Mouse (Mus musculus): ENCODE results near the gene Tstd3. TPM values are rescaled to one million over a fixed set of nuclear protein-coding genes. Genes with fewer than 3 reads are reported as not detected.

Tstd3 gene
- total and polyA plus RNA-seq, 3 experiments, result 24.6 to 51.0 (median 39.9) TPM

GRCm38 (mm10) chr4:21801620-21802019 is 34.6 kb upstream of the Tstd3 start:
- in situ Hi-C loops (cut with MboI; ENCODE audit: low pct_ligation_motif_present, low pct_unique_long_range_greater_than_20kb, low sequenced_read_pairs) (no loop called here), dilution Hi-C loops (cut with MboI; ENCODE audit: extremely low pct_ligation_motif_present, extremely low pct_unique_long_range_greater_than_20kb, low sequenced_read_pairs) (no loop called here)
- no peak overlapping the region for H3K27ac ChIP-seq (ENCODE audit: insufficient read depth, low read depth)
- no peak overlapping the region for H3K4me2 ChIP-seq (ENCODE audit: insufficient read depth, low read depth, poor library complexity, severe bottlenecking)
- H3K4me1 ChIP-seq (ENCODE audit: control insufficient read depth in 1 of 2, insufficient read depth in 2 of 2), result no peaks in the 10 kb centered on the region
- no peak for DNase-seq (ENCODE audit: extremely low read depth)
- H3K9me3 ChIP-seq (replicated peaks; ENCODE audit: low read length), result no peaks in the 10 kb centered on the region
- H3K9ac ChIP-seq (ENCODE audit: insufficient read depth, low read depth), result no peak overlapping the region
- TF ChIP-seq ELF1 (IDR thresholded peaks at IDR 0.05; ENCODE audit: low read depth, low read length) (no peak), ZNF384 (IDR thresholded peaks at IDR 0.05; ENCODE audit: low read depth, low read length) (no peak), POLR2AphosphoS2 (IDR thresholded peaks at IDR 0.05; ENCODE audit: low read depth, low read length) (no peak), ETS1 (conservative IDR thresholded peaks at IDR 0.05; ENCODE audit: low read depth, low read length) (no peak), JUN (IDR thresholded peaks at IDR 0.05; ENCODE audit: insufficient read depth, low read depth, low read length) (no peak), CTCF (conservative IDR thresholded peaks at IDR 0.05 in 1 of 2, IDR thresholded peaks at IDR 0.05 in 1 of 2; ENCODE audit: low read depth in 2 of 2, low read length in 2 of 2) (no peak), BHLHE40 (IDR thresholded peaks at IDR 0.05; ENCODE audit: low read depth, low read length) (no peak), POLR2A (IDR thresholded peaks at IDR 0.05; ENCODE audit: low read depth, low read length) (no peak), MAX (IDR thresholded peaks at IDR 0.05; ENCODE audit: low read length) (no peak)
- H3K27me3 ChIP-seq (replicated peaks), result no peaks in the 10 kb centered on the region
- H3K36me3 ChIP-seq (replicated peaks in 1 of 2; ENCODE audit: control insufficient read depth in 1 of 2, insufficient read depth in 1 of 2, low read length in 1 of 2), result peaks cover 49 to 91% of the 10 kb centered on the region in 2 experiments
- no peak overlapping the region for H3K4me3 ChIP-seq (replicated peaks in 1 of 3; ENCODE audit: low read depth in 2 of 3, low read length in 2 of 3, poor library complexity in 1 of 3)
- H3K79me2 ChIP-seq (replicated peaks; ENCODE audit: control insufficient read depth, extremely low read depth, insufficient read depth, poor library complexity, severe bottlenecking), result no peaks in the 10 kb centered on the region

DNA sequence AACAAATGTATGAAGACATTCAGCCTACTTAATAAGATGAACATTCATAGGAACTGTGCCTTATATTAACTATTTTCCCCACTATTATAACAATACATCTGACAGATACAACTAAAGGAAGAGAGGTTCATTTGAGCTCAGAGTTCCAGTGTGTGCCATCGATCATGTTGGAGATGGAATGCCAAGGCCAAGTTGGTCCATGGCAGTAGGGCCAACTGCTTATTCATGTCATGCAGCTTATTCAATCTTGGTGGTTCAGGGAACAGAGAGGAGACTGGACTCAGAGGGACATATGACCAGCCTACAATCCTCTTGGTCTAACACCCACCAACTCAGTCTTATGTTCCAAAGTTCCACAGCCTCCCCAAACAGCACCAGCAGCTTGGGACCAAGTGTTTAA is 34.0 kb upstream of the Tstd3 start:
- peaks cover 49 to 91% of the 10 kb centered on the region in 2 experiments for H3K36me3 ChIP-seq (replicated peaks in 1 of 2; ENCODE audit: control insufficient read depth in 1 of 2, insufficient read depth in 1 of 2, low read length in 1 of 2)
- dilution Hi-C loops (cut with MboI; ENCODE audit: extremely low pct_ligation_motif_present, extremely low pct_unique_long_range_greater_than_20kb, low sequenced_read_pairs), result no loop called here

More for the DNA sequence above, 34.0 kb upstream of the Tstd3 start:
- TF ChIP-seq JUND (conservative IDR thresholded peaks at IDR 0.05; ENCODE audit: low read depth, low read length) (no peak), RCOR1 (conservative IDR thresholded peaks at IDR 0.05; ENCODE audit: low read depth, low read length) (no peak), BHLHE40 (IDR thresholded peaks at IDR 0.05; ENCODE audit: low read depth, low read length) (no peak), MEF2A (IDR thresholded peaks at IDR 0.05; ENCODE audit: borderline replicate concordance, low read depth, low read length) (no peak), SMC3 (IDR thresholded peaks at IDR 0.05; ENCODE audit: low read depth, low read length) (no peak), ETS1 (conservative IDR thresholded peaks at IDR 0.05; ENCODE audit: low read depth, low read length) (no peak), ZNF384 (IDR thresholded peaks at IDR 0.05; ENCODE audit: low read depth, low read length) (no peak), E2F4 (IDR thresholded peaks at IDR 0.05; ENCODE audit: insufficient replicate concordance, low read depth, low read length) (no peak), ZMIZ1 (IDR thresholded peaks at IDR 0.05; ENCODE audit: low read depth, low read length) (no peak), POLR2A (IDR thresholded peaks at IDR 0.05; ENCODE audit: low read depth, low read length) (no peak), ELF1 (IDR thresholded peaks at IDR 0.05; ENCODE audit: low read depth, low read length) (no peak), GABPA (IDR thresholded peaks at IDR 0.05; ENCODE audit: insufficient replicate concordance, low read depth, low read length) (no peak), MAX (IDR thresholded peaks at IDR 0.05; ENCODE audit: low read length) (no peak), POLR2AphosphoS2 (IDR thresholded peaks at IDR 0.05; ENCODE audit: low read depth, low read length) (no peak), CHD2 (IDR thresholded peaks at IDR 0.05; ENCODE audit: low read length) (no peak), ZC3H11A (IDR thresholded peaks at IDR 0.05; ENCODE audit: low read depth, low read length) (no peak), SIN3A (IDR thresholded peaks at IDR 0.05; ENCODE audit: low read length) (no peak), UBTF (IDR thresholded peaks at IDR 0.05; ENCODE audit: low read depth, low read length) (no peak), NRF1 (IDR thresholded peaks at IDR 0.05; ENCODE audit: low read depth, low read length) (no peak)
- Histone ChIP-seq H3K4me2 (ENCODE audit: insufficient read depth, low read depth, poor library complexity, severe bottlenecking) (no peak overlapping the region), H3K4me1 (ENCODE audit: control insufficient read depth in 1 of 2, insufficient read depth in 2 of 2) (no peaks in the 10 kb centered on the region), H3K27ac (ENCODE audit: insufficient read depth, low read depth) (no peak overlapping the region), H3K4me3 (replicated peaks in 1 of 3; ENCODE audit: low read depth in 2 of 3, low read length in 2 of 3, poor library complexity in 1 of 3) (no peak overlapping the region), H3K9me3 (replicated peaks; ENCODE audit: low read length) (no peaks in the 10 kb centered on the region), H3K27me3 (replicated peaks) (no peaks in the 10 kb centered on the region), H3K9ac (ENCODE audit: insufficient read depth, low read depth) (no peak overlapping the region), H3K79me2 (replicated peaks; ENCODE audit: control insufficient read depth, extremely low read depth, insufficient read depth, poor library complexity, severe bottlenecking) (no peaks in the 10 kb centered on the region)
- no peak for DNase-seq (ENCODE audit: extremely low read depth)
- in situ Hi-C loops (cut with MboI; ENCODE audit: low pct_ligation_motif_present, low pct_unique_long_range_greater_than_20kb, low sequenced_read_pairs), result no loop called here
